Comparison of ENCODE assay signal across 8 mouse cellular contexts in the genomic region with DNA sequence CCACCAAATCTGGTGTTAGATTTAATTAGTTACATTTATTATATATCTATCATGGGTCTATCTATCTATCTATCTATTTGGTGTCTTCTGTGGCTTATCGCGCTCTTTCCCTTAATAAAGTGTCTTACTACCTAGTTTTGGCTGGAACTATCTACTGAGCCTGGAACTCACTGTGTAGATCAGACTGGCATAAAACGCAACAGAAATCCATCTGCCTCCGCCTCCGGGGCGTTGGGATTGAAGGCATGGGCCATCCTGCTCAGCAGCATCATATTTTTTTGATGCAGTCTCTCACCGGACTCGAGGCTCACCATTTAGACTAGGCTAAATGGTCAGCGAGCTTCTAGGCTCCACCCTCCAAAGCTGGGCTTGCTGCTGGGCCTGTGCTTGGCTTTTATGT. TPM values are rescaled to one million over a fixed set of nuclear protein-coding genes. Genes with fewer than 3 reads are reported as not detected.
DNase-seq lines count a peak whose midpoint lies in the region; ATAC-seq and TF ChIP-seq lines count a peak whose summit lies in the region.

No protein-coding gene starts in this region.

- peaks cover 17 to 28% of the 10 kb centered on the region in 2 experiments for H3K36me3 ChIP-seq in CH12.LX (replicated peaks in 1 of 2; ENCODE audit: control insufficient read depth in 1 of 2, insufficient read depth in 1 of 2, low read length in 1 of 2)
- H3K36me3 ChIP-seq in forebrain, embryonic 12.5 days (replicated peaks): peaks cover 27% of the 10 kb centered on the region
- peaks cover 32% of the 10 kb centered on the region for H3K36me3 ChIP-seq in liver, embryonic 12.5 days

- H3K27me3 ChIP-seq in CH12.LX (replicated peaks): no peaks in the 10 kb centered on the region
- H3K27me3 ChIP-seq in forebrain, embryonic 12.5 days: no peaks in the 10 kb centered on the region
- H3K27me3 ChIP-seq in liver, embryonic 12.5 days (replicated peaks): no peaks in the 10 kb centered on the region

- TF ChIP-seq CTCF in gastrocnemius, adult 2 months (IDR thresholded peaks at IDR 0.05): no peak
- TF ChIP-seq CTCF in CH12.LX (conservative IDR thresholded peaks at IDR 0.05 in 1 of 2, IDR thresholded peaks at IDR 0.05 in 1 of 2; ENCODE audit: low read depth in 2 of 2, low read length in 2 of 2): no peak

- in situ Hi-C loops in CH12.LX (cut with MboI; ENCODE audit: low pct_ligation_motif_present, low pct_unique_long_range_greater_than_20kb, low sequenced_read_pairs): loop anchor here (5.0 kb wide), 1 partner anchor 45 kb away; no protein-coding TSS in a partner anchor

- no peak for DNase-seq in gastrocnemius, adult 2 months
- DNase-seq in gastrocnemius, postnatal 4 days (ENCODE audit: low spot score in 2 of 2): no peak
- DNase-seq in CH12.LX (ENCODE audit: extremely low read depth): no peak
- no peak for DNase-seq in spleen, postnatal 36 days (ENCODE audit: low spot score in 2 of 2)
- no peak for DNase-seq in urinary bladder, adult 2 months (ENCODE audit: low spot score)

- dilution Hi-C loops in CH12.LX (cut with MboI; ENCODE audit: extremely low pct_ligation_motif_present, extremely low pct_unique_long_range_greater_than_20kb, low sequenced_read_pairs): no loop called here

- H3K9ac ChIP-seq in CH12.LX (ENCODE audit: insufficient read depth, low read depth): peak overlapping the region; percentile 70
- H3K9ac ChIP-seq in forebrain, embryonic 12.5 days: peak overlapping the region; percentile 95; the same call in 1 of the 2 replicates
- H3K9ac ChIP-seq in liver, embryonic 12.5 days: peak overlapping the region; percentile 98

- peaks cover 7% of the 10 kb centered on the region for H3K9me3 ChIP-seq in CH12.LX (replicated peaks; ENCODE audit: low read length)
- H3K9me3 ChIP-seq in forebrain, embryonic 12.5 days: no peaks in the 10 kb centered on the region
- no peaks in the 10 kb centered on the region for H3K9me3 ChIP-seq in liver, embryonic 12.5 days (replicated peaks)

- H3K4me2 ChIP-seq in CH12.LX (ENCODE audit: insufficient read depth, low read depth, poor library complexity, severe bottlenecking): peak overlapping the region; percentile 82
- peak overlapping the region; percentile 76 for H3K4me2 ChIP-seq in forebrain, embryonic 12.5 days
- peak overlapping the region; percentile 86 for H3K4me2 ChIP-seq in liver, embryonic 12.5 days

- ATAC-seq in forebrain, embryonic 12.5 days (ENCODE audit: low FRiP score): no peak
- no peak for ATAC-seq in liver, embryonic 12.5 days
- ATAC-seq in activated CD4-positive, CD25-positive, alpha-beta regulatory T cell, adult 4 months: no peak

- no peak for TF ChIP-seq POLR2A in CH12.LX (IDR thresholded peaks at IDR 0.05; ENCODE audit: low read depth, low read length)

- 67% methylated on average over 9 of the region's 9 CpGs for WGBS in forebrain, embryonic 12.5 days
- WGBS in liver, embryonic 12.5 days (ENCODE audit: insufficient replicate concordance): 69% methylated on average over 9 of the region's 9 CpGs

- H3K4me1 ChIP-seq in CH12.LX (ENCODE audit: control insufficient read depth in 1 of 2, insufficient read depth in 2 of 2): peaks cover 2 to 26% of the 10 kb centered on the region in 2 experiments; a peak in 2 of 4 replicates
- peaks cover 13% of the 10 kb centered on the region for H3K4me1 ChIP-seq in forebrain, embryonic 12.5 days
- peaks cover 52% of the 10 kb centered on the region for H3K4me1 ChIP-seq in liver, embryonic 12.5 days

- intact Hi-C loops in gastrocnemius, adult 2 months (cut with DNase I): loop anchor here (2.0 kb wide), 1 partner anchor 65 kb away; the partner anchor contains the start of gene Rpl11

- H3K27ac ChIP-seq in gastrocnemius, adult 2 months: peak overlapping the region; percentile 99
- H3K27ac ChIP-seq in CH12.LX (ENCODE audit: insufficient read depth, low read depth): no peak overlapping the region
- H3K27ac ChIP-seq in forebrain, embryonic 12.5 days: no peak overlapping the region
- peak overlapping the region; percentile 95 for H3K27ac ChIP-seq in liver, embryonic 12.5 days

- H3K79me2 ChIP-seq in CH12.LX (replicated peaks; ENCODE audit: control insufficient read depth, extremely low read depth, insufficient read depth, poor library complexity, severe bottlenecking): peaks cover 21% of the 10 kb centered on the region

- TF ChIP-seq RAD21 in CH12.LX (IDR thresholded peaks at IDR 0.05; ENCODE audit: low read depth, low read length): no peak

- peak overlapping the region; percentile 85 for H3K4me3 ChIP-seq in gastrocnemius, adult 2 months
- H3K4me3 ChIP-seq in CH12.LX (replicated peaks in 1 of 3; ENCODE audit: low read depth in 2 of 3, low read length in 2 of 3, poor library complexity in 1 of 3): peak overlapping the region in 2 of 3 experiments; percentile 62 to 99
- H3K4me3 ChIP-seq in forebrain, embryonic 12.5 days (replicated peaks): peak overlapping the region; percentile 95
- peak overlapping the region; percentile 95 for H3K4me3 ChIP-seq in liver, embryonic 12.5 days

- no peak for TF ChIP-seq EP300 in CH12.LX (IDR thresholded peaks at IDR 0.05; ENCODE audit: low read length)

TF ChIP-seq in CH12.LX, 34 proteins besides CTCF, POLR2A, EP300 and RAD21:
- TF ChIP-seq JUN (IDR thresholded peaks at IDR 0.05; ENCODE audit: insufficient read depth, low read depth, low read length): no peak
- TF ChIP-seq IRF4 (IDR thresholded peaks at IDR 0.05; ENCODE audit: low read depth, low read length): no peak
TF ChIP-seq in CH12.LX: peak in this region for 0.

RNA-seq across cellular contexts. Expression of gene Pithd1, which starts 0.7 kb away (rescaled TPM):
- 10 to 100 TPM; 23.3 to 28.5 TPM for total RNA-seq in gastrocnemius, adult 2 months (2021)
- 10 to 100 TPM; 23.6 to 26.2 TPM for total RNA-seq in gastrocnemius, postnatal 4 days (2021)
- 53.2 and 65.4 TPM in 2 replicates for total RNA-seq in CH12.LX (2012; rRNA removed)
- total RNA-seq in CH12.LX (2014; rRNA removed): 87.5 and 93.2 TPM in 2 replicates
- polyA plus RNA-seq in CH12.LX (2012; ENCODE audit: insufficient read length, low read depth): 53.2 and 67.1 TPM in 2 replicates
- polyA plus RNA-seq in forebrain, embryonic 12.5 days (2016; fragmentation: Nextera tagmentation; extraction: Ambion mirVana): 60.2 and 64.6 TPM in 2 replicates
- 115 and 121 TPM in 2 replicates for polyA plus RNA-seq in liver, embryonic 12.5 days (2016; fragmentation: Nextera tagmentation; extraction: Ambion mirVana)
- 1 to 10 TPM; 7.7 to 8.8 TPM for polyA plus RNA-seq in activated CD4-positive, CD25-positive, alpha-beta regulatory T cell, adult 4 months (2017; shearing (Covaris generic))
- 41.4 and 46.9 TPM in 2 replicates for polyA plus RNA-seq in urinary bladder, adult 2 months (2012; rRNA removed)

RNA-seq across cellular contexts. Expression of gene Lypla2, which starts 15.3 kb away (rescaled TPM):
- 10 to 100 TPM; 25.6 to 30.4 TPM for total RNA-seq in gastrocnemius, adult 2 months (2021)
- total RNA-seq in gastrocnemius, postnatal 4 days (2021): 10 to 100 TPM; 36.5 to 39.6 TPM
- total RNA-seq in CH12.LX (2012; rRNA removed): 54.0 and 54.9 TPM in 2 replicates
- total RNA-seq in CH12.LX (2014; rRNA removed): 55.9 and 57.2 TPM in 2 replicates
- polyA plus RNA-seq in CH12.LX (2012; ENCODE audit: insufficient read length, low read depth): 91.8 and 96.5 TPM in 2 replicates
- 153 and 161 TPM in 2 replicates for polyA plus RNA-seq in forebrain, embryonic 12.5 days (2016; fragmentation: Nextera tagmentation; extraction: Ambion mirVana)
- polyA plus RNA-seq in liver, embryonic 12.5 days (2016; fragmentation: Nextera tagmentation; extraction: Ambion mirVana): 59.5 and 61.7 TPM in 2 replicates
- polyA plus RNA-seq in activated CD4-positive, CD25-positive, alpha-beta regulatory T cell, adult 4 months (2017; shearing (Covaris generic)): 10 to 100 TPM; 80.4 to 88.8 TPM
- 55.2 and 63.6 TPM in 2 replicates for polyA plus RNA-seq in urinary bladder, adult 2 months (2012; rRNA removed)

RNA-seq across cellular contexts. Expression of gene Gale, which starts 24.2 kb away (rescaled TPM):
- total RNA-seq in gastrocnemius, adult 2 months (2021): under 1 TPM in 1 of 2 experiments, not detected in 1; 0.47 TPM
- total RNA-seq in gastrocnemius, postnatal 4 days (2021): 1 to 10 TPM; 7.1 to 7.7 TPM
- total RNA-seq in CH12.LX (2012; rRNA removed): 39.4 and 40.5 TPM in 2 replicates
- 32.9 and 34.8 TPM in 2 replicates for total RNA-seq in CH12.LX (2014; rRNA removed)
- 23.6 and 23.8 TPM in 2 replicates for polyA plus RNA-seq in CH12.LX (2012; ENCODE audit: insufficient read length, low read depth)
- polyA plus RNA-seq in forebrain, embryonic 12.5 days (2016; fragmentation: Nextera tagmentation; extraction: Ambion mirVana): 28.3 and 30.9 TPM in 2 replicates
- 36.0 and 41.2 TPM in 2 replicates for polyA plus RNA-seq in liver, embryonic 12.5 days (2016; fragmentation: Nextera tagmentation; extraction: Ambion mirVana)
- 10 to 100 TPM; 14.3 to 22.8 TPM for polyA plus RNA-seq in activated CD4-positive, CD25-positive, alpha-beta regulatory T cell, adult 4 months (2017; shearing (Covaris generic))
- polyA plus RNA-seq in urinary bladder, adult 2 months (2012; rRNA removed): 20.4 and 36.8 TPM in 2 replicates

RNA-seq across cellular contexts. Expression of gene Eloa, which starts 33.8 kb away (rescaled TPM):
- total RNA-seq in gastrocnemius, adult 2 months (2021): 10 to 100 TPM; 58.9 to 63.4 TPM
- total RNA-seq in gastrocnemius, postnatal 4 days (2021): 10 to 100 TPM; 43.9 to 45.9 TPM
- total RNA-seq in CH12.LX (2012; rRNA removed) (45.8 and 52.2 TPM in 2 replicates), CH12.LX (2014; rRNA removed) (64.9 and 66.0 TPM in 2 replicates)
- polyA plus RNA-seq in CH12.LX (2012; ENCODE audit: insufficient read length, low read depth): 61.6 and 66.2 TPM in 2 replicates
- 34.2 and 37.6 TPM in 2 replicates for polyA plus RNA-seq in forebrain, embryonic 12.5 days (2016; fragmentation: Nextera tagmentation; extraction: Ambion mirVana)
- polyA plus RNA-seq in liver, embryonic 12.5 days (2016; fragmentation: Nextera tagmentation; extraction: Ambion mirVana): 38.2 and 39.4 TPM in 2 replicates
- 10 to 100 TPM; 50.0 to 57.9 TPM for polyA plus RNA-seq in activated CD4-positive, CD25-positive, alpha-beta regulatory T cell, adult 4 months (2017; shearing (Covaris generic))
- polyA plus RNA-seq in urinary bladder, adult 2 months (2012; rRNA removed): 25.2 and 28.1 TPM in 2 replicates

RNA-seq across cellular contexts. Expression of gene Hmgcl, which starts 41.5 kb away (rescaled TPM):
- 10 to 100 TPM; 31.7 to 43.4 TPM for total RNA-seq in gastrocnemius, adult 2 months (2021)
- total RNA-seq in gastrocnemius, postnatal 4 days (2021): 10 to 100 TPM; 46.6 to 47.7 TPM
- total RNA-seq in CH12.LX (2012; rRNA removed): 32.4 and 42.7 TPM in 2 replicates
- 38.0 and 39.5 TPM in 2 replicates for total RNA-seq in CH12.LX (2014; rRNA removed)
- 27.2 and 27.6 TPM in 2 replicates for polyA plus RNA-seq in CH12.LX (2012; ENCODE audit: insufficient read length, low read depth)
- polyA plus RNA-seq in forebrain, embryonic 12.5 days (2016; fragmentation: Nextera tagmentation; extraction: Ambion mirVana): 52.3 and 55.8 TPM in 2 replicates
- 67.4 and 71.1 TPM in 2 replicates for polyA plus RNA-seq in liver, embryonic 12.5 days (2016; fragmentation: Nextera tagmentation; extraction: Ambion mirVana)
- 10 to 100 TPM; 73.0 to 74.3 TPM for polyA plus RNA-seq in activated CD4-positive, CD25-positive, alpha-beta regulatory T cell, adult 4 months (2017; shearing (Covaris generic))
- 64.9 and 79.9 TPM in 2 replicates for polyA plus RNA-seq in urinary bladder, adult 2 months (2012; rRNA removed)

Comparison
In these comparisons a context has a peak if more than half of its experiments do, and no peak if none do; other contexts are left out.
1. H3K27ac ChIP-seq: peak in gastrocnemius, adult 2 months (single experiment) and liver, embryonic 12.5 days (single experiment); none in CH12.LX (single experiment) and forebrain, embryonic 12.5 days (single experiment).
2. Peak in every context shown above with its lines, with median percentiles within 50 percentile points of each other: H3K4me3 ChIP-seq, H3K4me2 ChIP-seq and H3K9ac ChIP-seq.